Mouse (Mus musculus): ENCODE data around the gene Fau.

The Fau gene

DNA sequence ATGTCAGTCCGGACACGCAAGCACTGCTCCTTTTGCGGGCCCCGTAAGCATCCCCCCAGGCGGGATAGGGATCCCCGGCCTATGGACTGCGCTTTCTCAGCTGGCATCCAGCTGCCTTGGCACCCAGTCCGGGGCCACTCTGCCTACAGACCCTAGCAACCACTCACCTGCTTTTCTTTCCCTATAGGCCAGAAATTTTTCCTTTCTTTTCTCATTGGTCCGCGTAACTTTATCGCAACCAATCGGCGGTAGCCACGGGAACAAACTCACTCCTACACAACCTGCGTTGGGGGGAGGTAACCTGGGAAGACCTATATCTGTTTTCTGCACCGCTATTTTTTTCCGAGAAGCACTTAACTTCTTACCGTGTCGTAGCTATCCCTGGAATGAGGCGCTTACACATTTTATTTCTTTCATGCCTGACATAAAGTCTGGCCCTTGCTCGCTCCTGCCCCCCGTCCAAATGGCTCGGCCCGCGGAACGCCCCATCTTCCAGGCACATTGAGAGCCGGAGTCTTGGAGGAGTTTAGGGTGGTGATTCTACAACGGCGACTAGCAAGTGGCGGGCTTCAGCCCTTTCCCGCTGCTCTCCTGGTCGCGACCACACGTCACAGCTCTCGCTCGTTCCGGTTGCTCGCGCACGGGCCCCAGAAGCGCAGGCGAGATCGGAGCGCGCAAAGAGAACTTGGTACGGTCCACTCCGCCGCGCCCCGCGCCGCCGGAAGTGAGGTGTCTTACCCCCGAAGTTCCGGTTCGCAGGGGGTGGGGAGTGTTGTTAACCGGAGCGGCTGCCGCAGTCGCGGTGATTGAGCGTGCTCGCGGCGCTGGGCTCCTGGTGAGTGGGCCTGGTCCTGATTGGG, 11.1 kb upstream of the Fau start, which contains the start of gene Syvn1:
Syvn1 (plus strand) TSS at position 283 of the 860 bp plus-strand sequence.
- peak; percentile 89 to 92 for DNase-seq

DNA sequence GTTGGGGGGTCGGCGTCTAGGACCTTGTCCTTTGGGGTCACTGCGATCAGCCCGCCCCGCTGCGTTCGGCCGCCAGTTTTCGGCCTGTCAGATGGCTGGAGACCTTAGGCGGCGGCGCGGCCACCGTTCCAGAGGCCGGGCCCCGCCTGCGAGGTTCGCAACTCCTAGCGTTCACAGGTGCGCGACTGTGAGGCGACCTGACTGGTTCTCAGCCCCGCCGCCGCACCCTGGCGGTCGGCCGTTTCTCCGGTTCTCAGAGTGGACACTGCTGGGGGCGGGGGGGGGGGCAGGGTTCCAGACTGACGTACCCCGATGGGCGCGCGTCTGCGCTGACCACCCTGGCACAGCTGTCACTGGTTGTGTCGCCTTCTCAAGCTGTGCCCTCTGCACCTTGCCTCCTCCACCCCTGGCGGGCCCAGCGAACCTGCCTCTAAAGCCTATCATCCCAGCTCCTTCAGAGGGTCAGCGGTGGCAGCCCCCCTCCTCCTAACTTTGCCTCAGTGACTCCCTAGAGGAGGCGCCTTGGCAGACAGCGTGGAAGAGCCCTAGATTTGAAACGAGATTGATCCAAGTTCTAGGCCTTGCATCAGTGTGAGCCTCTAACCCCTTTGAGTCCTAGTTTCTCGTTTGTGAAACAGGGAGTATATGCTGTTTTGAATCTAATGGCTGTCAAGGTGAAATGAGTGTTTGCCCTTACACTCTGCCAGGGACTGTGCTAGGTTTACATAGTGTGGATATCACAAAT, 10.3 kb upstream of the Fau start:
- peak in 1 of 2 experiments; percentile 35 for DNase-seq

DNA sequence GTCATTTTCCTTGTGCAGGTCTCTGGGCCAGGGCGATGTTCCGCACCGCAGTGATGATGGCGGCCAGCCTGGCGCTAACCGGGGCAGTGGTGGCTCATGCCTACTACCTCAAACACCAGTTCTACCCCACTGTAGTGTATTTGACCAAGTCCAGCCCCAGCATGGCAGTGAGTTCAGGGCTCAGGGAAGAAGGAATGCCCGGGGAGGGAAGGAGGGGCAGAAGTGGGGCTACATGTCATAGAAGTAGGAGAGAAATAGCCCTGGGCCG, 9.8 kb upstream of the Fau start:
- DNase-seq = no peak

DNA sequence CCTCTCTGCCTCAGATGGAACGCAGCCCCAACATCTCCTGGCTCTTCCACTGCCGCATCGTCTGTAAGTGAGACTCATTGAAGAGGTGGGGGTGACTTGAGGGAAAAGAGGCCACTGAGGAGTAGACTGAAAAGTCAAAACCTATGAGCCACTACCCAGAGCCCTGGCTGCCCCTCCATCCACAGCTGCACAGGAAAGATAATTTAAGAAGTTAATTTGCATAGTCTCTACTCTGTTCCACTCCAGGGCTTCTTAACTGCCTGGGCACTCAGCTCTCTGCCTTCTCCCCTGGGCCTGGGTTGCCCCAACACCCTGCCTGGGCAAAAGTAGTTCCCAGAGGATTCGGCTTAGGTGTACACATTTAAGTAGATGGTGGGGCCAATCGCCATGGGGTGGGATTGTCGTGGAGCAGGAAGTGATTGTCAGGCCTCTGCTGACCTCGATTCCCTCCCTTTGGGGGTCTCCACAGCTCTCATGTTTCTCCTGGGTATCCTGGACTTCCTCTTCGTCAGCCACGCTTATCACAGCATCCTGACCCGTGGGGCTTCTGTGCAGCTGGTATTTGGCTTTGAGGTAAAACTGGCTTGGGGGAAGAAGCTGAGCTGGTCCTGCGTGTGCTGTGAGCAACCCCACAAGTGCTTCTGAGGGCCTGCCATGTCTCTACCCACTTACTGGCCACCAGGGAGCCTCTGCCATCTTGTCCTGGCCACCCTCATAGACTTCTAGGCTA, 8.8 kb upstream of the Fau start:
- peak; percentile 71 to 72 for DNase-seq

DNA sequence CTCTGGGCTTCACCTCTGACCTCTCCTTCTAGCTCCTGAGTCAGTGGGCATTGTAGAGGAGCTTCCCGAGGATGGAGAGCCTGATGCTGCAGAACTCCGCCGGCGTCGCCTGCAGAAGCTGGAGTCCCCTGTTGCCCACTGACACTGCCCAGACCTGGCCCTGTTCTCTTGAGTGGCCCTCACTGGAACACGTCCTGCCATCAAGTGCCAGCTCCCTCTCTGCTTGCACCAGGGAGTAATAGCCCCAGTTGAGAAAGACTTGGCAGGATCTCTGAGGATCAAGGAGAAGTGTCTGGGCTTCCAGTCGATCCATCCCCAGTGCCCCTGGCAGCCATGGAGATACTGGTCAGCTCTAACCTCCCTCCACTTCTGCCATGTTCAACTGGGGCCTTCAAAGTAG, 5.1 kb upstream of the Fau start:
- DNase-seq = no peak

DNA sequence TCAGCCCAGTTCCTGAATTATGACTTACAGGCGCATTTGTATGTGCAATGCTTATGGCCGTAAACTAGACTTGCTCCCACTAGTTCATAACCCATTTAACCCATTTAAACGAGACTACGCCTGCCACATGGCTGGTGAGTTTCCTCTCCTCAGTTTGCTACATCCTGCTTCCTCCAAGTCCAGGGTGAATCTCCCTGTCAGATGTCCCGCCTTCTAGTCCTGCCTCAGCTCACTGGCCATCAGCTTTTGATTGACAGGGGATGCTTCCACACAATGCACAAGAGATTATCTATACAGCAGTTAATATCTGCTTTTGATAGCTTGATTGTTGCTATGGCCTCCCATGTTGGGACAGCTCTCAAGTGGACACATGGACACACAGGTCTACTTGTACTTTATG, 3.3 kb upstream of the Fau start:
- DNase-seq = no peak

DNA sequence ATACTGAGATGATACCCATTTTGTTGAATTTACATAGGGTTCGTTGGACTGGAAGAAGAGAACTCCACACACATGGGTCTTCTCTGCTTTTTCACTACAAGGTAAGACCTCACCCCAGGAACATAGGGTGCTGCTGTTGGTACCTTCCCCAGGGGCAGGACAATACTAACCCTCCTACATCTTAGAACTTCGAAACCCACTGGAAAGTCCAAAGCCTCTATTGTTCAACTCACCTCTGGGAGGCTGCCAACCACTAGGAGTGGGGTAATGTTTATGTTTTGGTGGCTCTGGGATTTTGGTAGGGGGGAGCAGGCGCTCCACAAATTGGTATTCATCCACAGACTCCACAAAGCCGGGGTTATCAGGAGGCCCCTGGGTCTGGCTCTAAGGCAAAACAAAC, 948 bp upstream of the Fau start:
- DNase-seq = no peak

DNA sequence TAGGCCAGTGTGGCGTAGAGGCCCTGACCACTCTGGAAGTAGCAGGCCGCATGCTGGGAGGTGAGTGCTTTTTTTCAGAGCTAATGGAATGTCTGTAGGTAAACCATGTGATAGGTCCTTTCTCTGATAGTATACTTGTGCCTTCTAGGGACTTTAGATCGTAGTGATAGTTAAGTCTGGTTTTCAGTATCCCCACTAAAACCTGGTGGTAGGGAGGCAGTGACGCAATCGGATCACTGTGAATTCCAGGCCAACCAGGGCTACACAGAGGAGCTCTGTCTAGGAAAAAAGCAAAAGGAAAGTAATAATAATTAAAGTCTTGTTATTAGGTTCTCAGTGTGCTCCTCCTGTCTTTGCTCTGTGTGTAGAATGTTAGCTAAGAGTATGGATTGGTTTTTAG, 869 bp downstream of the Fau start:
- no peak for DNase-seq

DNA sequence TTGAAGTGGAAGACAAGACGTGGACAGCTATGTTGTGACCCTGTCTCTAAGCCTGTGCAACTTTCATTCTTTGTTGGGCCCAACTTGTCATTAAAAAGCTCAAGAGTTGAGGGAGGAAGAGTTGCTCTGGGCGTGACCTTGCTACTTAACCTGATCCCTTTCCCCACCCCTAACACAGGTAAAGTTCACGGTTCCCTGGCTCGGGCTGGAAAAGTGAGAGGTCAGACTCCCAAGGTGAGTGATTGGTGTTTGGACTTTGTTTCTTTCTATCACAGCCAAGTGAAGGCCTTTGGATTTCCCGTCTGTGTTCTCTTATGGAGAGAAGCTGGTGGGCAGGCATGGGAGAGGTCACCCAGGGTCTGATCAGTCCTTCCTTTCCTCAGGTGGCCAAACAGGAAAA, 1.3 kb downstream of the Fau start:
- no peak for DNase-seq

DNA sequence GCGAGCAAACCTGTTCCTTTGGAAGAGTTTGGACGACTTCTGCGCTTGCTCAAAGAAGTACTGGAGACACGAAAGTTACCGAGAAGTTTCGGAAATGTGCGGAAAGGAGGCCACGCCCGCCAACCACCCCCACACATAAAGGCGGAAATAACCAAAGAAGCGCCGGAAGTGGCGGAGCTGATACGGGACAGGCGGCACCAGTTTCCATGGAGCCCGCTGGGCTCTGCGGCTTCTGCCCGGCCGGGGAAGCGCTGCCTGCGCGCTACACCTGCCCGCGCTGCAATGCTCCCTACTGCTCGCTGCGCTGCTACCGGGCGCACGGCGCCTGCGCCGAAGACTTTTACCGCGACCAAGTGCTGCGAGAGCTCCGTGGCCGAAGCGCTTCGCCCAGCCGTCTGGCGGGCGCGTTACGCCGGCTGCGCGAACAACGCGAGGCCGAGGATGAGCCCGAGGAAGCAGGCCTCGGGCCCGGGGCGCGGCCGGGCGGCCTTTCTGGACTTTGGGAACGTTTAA, 3.4 kb downstream of the Fau start, which contains the start of gene Znhit2:
Znhit2 (plus strand) TSS at position 172 of the 513 bp plus-strand sequence.
- peak; percentile 93 to 95 for DNase-seq

DNA sequence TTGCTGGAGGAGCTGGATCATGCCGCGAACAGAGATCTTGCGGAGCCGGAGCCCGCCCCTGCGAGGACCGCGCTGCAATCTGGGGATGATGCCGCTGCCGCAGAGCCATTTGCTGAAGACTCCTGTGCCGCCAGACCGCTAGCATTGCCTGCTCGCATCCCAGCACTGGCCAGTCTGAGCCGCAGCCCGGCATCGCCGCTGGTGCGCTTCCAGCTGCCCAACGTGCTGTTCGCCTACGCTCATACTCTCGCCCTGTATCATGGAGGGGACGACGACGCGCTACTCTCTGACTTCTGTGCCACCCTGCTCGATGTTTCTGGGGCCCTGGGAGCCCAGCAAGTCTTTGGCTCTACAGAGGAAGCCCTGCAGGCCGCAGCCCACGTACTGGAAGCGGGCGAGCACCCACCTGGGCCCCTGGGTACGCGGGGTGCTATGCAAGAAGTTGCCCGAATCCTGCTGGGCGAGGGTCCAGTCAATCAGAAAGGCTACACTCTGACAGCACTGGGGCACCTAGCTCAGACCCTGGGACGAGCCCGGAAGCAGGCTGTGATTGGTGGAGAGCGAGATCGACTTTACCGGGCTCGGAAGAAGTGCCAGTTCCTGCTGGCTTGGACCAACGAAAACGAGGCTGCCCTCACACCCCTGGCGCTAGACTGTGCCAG, 4.1 kb downstream of the Fau start:
- peak; percentile 50 to 55 for DNase-seq

DNA sequence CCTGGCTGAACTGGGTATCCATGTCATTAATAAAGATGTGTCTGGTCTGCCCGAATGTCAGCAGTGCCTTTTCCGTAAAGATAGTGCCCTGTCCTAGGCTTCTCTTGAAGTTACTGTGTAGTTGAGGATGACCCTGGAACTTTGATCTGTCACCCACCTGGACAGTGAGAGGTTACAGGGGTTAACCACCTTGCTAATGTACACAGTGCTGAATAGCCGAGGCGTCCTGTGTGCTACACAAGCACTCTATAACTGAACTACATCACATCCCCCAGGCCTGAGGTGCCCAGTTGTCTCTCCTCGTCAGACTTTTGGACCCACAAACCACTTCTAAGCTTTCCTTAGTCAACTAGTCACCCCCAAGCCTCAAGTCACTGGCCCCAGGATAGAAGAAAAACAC, 4.8 kb downstream of the Fau start:
- DNase-seq = no peak

DNA sequence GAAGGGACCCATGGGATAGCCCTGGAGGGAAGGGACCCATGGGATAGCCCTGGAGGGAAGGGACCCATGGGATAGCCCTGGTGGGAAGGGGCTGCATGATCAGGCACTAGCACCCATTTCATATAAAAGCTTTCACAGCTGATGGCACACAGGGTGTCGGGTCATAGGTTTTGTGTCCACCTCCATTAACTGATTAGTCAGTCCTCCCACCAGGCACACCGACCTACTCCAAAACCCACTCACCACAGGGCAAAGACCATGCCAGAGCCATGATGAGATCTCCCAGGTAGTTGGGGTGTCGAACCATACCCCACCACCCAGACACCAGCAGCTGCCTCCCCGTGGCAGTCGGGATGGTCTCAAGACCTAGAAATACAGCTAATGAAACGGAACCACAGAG, 5.4 kb downstream of the Fau start:
- no peak for DNase-seq

DNA sequence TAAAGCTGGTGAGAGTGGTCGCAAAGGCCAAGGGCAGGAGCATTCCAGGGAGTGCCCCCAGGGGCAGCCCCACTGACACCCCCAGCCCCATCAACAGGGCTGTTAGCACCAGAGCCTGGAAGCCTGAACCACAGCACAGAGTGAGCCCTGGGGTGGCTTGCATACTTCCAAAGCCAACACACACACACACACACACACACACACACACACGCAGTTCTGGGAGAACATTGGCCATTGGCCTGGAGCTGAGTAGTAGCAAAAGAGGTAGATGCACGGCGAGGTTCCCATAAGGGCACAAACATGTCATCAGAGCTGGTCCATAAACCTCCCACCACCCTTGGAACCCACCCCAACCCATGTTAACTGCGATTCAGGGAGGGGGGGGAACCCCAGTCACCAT, 8.9 kb downstream of the Fau start:
- no peak for DNase-seq

DNA sequence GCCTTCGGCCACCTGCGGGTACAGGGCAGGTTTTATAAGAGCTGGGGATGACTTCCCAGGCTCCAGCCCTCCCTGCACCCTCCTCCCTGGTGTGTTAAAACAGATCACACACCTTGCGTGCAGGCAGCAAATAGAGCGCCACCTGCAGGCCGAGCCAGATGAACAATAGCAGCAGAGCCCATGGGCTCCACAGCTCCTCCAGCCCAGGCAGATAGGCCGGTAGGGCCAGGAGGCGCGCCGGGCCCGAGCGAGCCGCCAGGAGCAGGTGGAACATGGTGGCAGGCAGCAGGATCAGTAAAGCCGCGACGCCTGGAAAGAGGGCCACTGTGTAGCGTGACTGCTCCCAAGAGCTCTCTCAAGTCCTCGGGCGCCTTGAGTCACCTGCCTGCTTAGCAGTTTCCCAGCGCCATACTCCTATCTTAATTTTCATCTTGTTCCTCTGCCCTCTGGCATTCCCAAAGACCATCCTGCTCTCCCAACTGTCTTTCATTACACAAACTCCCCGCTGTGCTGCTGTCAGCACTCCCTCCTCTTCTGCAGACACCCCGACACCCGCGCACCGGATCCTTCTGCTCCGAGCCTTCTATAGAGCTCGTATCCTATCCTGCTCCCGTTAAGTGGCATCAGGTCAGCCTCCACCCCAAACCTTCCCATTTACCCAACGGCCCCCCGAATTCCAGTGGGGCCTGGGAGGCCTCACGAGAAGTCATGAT, 9.5 kb downstream of the Fau start:
- peak; percentile 91 for DNase-seq

DNA sequence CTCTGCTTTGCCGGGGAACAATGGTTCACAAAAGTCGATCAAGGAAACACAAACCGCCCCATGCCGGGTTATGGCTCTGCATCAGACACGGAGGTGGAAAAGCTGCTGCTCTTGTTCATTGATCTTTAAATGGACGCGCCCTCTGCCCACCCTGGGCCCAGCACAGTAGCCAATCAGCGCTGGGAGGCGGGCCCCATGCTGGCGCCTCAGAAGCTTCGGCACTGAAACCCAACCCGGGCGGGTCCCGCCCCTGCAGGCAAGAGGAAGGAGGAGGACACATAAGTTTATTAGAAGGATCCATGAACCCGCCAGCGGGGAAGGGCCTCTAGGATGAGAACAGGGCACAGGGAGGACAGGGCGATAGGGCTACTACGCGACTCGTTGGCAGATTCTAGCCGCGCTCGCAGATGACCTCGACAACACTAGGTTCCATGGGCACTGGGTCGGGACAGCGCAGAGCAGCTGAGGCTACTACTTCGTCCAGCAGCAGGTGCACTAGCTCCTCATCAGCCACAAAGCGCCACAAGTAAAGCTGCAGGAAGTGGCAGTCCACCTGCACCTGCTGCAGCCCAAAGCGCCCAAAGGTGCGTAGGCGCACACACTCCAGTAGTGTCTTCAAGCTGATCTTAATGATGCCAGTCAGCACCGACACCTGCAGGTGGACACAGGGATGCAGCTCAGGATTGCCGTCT, 10.2 kb downstream of the Fau start, which contains the start of gene Tm7sf2:
Tm7sf2 (minus strand) TSS at position 650 of the 692 bp plus-strand sequence.
- DNase-seq = peak; percentile 86

DNA sequence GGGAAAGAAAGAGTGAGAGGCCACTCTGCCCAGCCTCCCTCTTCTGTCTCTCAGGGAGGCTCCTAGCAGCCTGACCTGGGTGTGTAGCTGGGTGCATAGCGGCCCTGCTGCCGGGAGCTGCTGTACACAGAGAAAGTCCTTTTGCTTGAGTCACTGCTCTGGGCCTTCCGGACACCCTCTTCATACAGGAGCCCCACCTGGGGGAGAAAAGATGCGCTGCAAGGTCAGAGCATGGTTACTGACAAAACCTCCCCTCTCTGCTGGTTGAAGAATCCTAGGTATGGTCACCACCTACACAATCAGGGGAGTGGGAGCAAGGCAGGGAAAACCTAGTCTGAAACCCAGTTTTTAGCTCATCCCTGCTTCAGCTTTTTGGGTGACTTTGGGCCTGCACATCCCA, 11.3 kb downstream of the Fau start:
- DNase-seq = peak; percentile 50 to 54

DNA sequence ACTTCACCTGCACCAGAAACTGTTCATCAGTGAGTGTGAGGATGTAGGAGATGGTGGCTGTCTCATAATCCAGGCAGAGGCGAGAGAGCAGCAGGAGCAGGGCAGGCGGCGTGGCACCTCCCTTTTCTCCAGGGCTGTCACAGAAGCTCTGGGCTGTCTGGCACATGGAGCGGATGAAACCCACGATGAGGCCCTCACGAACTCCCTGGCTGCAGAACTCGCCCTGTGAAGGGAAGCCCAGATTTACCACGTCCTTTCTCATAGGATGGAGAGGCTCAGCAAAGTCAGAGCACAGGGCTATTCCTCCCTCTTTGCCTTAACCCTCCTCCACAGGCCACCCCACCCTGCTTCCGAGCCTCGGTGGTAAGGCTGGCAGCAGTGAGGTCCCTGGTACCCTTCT, 12.2 kb downstream of the Fau start:
- no peak for DNase-seq

DNA sequence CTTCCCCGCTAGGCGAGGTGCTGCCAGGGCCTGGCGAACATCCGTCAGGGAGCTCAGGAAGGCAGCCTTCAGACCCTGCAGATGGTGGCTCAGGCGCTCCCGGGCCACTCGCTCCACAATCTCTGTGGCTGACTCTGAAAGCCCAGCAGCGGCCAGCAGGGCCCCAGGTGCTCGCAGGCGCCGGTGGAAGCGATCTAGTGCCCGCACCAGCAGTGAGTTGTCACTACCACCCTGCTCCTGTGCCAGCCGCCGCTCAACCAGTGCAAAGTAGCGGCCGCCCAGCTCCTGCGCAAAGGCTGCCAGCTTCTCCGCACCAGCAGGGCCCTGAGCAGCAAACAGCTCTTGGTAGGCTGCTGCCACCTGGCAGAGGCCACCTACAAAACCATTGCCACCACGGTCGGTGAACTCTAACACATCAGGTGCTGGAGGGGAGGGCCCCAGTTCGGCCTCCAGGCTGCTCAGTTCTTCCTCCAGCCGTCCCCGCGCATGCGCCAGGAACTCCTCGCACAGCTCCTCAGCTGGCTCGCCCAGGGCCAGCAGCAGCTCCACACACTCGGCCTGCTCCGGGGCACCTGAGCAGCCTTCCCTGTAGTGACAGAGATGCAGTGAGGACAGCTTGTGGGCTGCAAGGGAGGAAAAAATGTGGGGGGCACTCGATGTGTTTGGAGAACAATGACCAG, 13.1 kb downstream of the Fau start:
- no peak for DNase-seq

DNA sequence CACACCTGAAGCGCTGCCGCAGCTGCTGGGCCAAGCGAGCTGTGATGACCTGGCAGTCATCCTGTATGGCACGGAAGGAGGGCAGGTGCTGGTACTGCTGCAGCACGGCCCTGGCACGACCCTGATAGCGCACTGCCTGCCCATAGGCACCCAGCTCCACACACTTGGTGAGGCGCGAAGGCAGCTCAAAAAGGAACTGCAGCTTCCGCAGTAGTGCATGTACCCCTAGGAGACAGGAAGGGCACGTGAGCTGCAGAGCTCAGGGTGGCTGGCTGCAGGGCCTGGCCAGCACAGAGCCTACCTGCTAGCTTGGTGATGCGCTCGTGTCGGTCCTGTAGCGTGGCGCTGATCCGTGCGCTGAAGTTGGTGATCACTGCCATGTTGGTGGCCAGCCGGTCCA, 13.6 kb downstream of the Fau start:
- DNase-seq = no peak

DNA sequence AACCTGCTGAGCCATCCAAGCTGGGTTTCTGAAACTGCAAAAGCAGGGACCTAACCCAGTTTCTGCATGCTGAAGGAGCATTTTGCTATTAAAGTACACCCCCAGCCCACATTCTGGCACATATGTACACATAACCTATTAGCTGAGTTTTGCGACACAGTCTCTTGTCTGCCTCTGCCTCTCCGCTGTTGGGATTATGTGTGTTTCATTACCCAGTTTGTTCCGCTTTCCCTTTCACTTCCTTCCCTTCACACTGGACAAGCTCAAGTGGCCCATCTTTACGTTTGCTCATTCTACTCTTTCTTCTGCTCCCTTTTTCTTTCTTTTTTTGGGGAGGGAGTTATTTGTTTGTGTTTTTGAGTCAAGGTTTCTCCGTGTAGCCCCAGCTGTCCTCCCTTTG, 16.2 kb downstream of the Fau start:
- no peak for DNase-seq

All from B cell, adult 2 months (primary cell).